Mouse (Mus musculus) E14TG2a.4 (cell line): ENCODE results near the gene Ephb2.

Experiments
- CTCF ChIP-seq: conservative IDR thresholded peaks from 2 replicates; pipeline ENCODE4 v1.5.1; 2014; ENCODE audit warnings: low read length
- NANOG ChIP-seq: IDR thresholded peaks from 2 replicates; pipeline ENCODE4 v1.6.1; 2014; ENCODE audit warnings: borderline replicate concordance, low read length, mixed read lengths
- POU5F1 ChIP-seq: IDR thresholded peaks from 2 replicates; pipeline ENCODE4 v1.6.1; 2014; ENCODE audit warnings: low read length, borderline replicate concordance

GRCm38 (mm10) chr4:136852119-136852518 is 16.3 kb upstream of the Ephb2 start:
- no peak for TF ChIP-seq CTCF
- TF ChIP-seq POU5F1 = no peak
- no peak for TF ChIP-seq NANOG
